Mouse (Mus musculus): ENCODE measurements around the gene Lcp2.

DNA sequence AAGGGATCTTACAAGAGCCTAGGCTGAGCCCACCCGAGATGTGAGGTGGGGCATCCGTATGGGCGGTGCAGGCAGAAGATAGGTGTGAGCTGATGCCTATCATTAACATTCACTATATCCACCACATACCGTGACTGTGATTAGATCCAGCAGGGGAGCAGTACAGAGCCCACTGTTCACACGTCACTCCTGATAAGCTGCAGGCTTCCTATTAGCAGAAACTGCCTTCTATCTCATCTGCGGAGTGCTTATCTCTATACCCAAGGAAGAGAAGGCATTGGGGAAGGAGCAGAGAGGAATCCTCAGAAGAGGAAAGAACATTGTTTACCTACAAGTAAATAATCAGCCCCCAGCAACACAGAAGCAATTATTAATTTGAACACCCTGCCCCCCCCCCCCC, 15.0 kb downstream of the Lcp2 start:
- TF ChIP-seq POLR2A (IDR thresholded peaks at IDR 0.05; ENCODE audit: control insufficient read depth, low read depth, low read length) (no peak), CTCF (IDR thresholded peaks at IDR 0.05; ENCODE audit: control insufficient read depth, insufficient read depth, insufficient replicate concordance, low read depth, low read length) (no peak)

All from testis, adult 2 months (tissue).